In genomic region chr19:26870280-26870679, GRCm38 (mm10) we compare ENCODE assay signal across 20 mouse cellular contexts. TPM values are rescaled to one million over a fixed set of nuclear protein-coding genes. Genes with fewer than 3 reads are reported as not detected.
DNase-seq lines count a peak whose midpoint lies in the region; ATAC-seq lines count a peak whose summit lies in the region.
"Had no signal": no experiment of that assay in that cellular context is flagged by ENCODE, and none has a peak within 500 bp of the region (broad histone marks: within the 10 kb centered on the region; RNA-seq: fewer than 3 reads in every experiment).

No protein-coding gene starts in this region.

- WGBS in hindbrain, embryonic 11.5 days: 22% methylated on average over 7 of the region's 7 CpGs
- WGBS in hindbrain, embryonic 16.5 days: 19% methylated on average over 7 of the region's 7 CpGs
- 29% methylated on average over 7 of the region's 7 CpGs for WGBS in neural tube, embryonic 15.5 days
- 17% methylated on average over 7 of the region's 7 CpGs for WGBS in hindbrain, embryonic 13.5 days

- H3K36me3 ChIP-seq in hindbrain, embryonic 11.5 days (ENCODE audit: control insufficient read depth, insufficient read depth, low read length): no peaks in the 10 kb centered on the region
- H3K36me3 ChIP-seq in hindbrain, embryonic 16.5 days (ENCODE audit: control insufficient read depth, insufficient read depth, low read length): no peaks in the 10 kb centered on the region
- no peaks in the 10 kb centered on the region for H3K36me3 ChIP-seq in neural tube, embryonic 15.5 days
- H3K36me3 ChIP-seq in hindbrain, embryonic 13.5 days: no peaks in the 10 kb centered on the region
- H3K36me3 ChIP-seq: G1E; limb, embryonic 15.5 days had no signal

- peak; percentile 46 for DNase-seq in hindbrain, embryonic 11.5 days (ENCODE audit: low spot score)
- DNase-seq in neural tube, embryonic 10.5 days (ENCODE audit: extremely low spot score, low spot score): peak; percentile 40
- peak; percentile 50 for DNase-seq in retina, embryonic 14.5 days (ENCODE audit: low spot score)
- no peak for DNase-seq in heart, postnatal 14 days
- no peak for DNase-seq in heart, postnatal 4 days
- DNase-seq: adrenal gland, postnatal 10 days; heart, adult 2 months; heart, postnatal 10 days; kidney, adult 18-20 months; lung, adult 2 months; right cerebral cortex, postnatal 4 days had no signal

- no peaks in the 10 kb centered on the region for H3K4me1 ChIP-seq in hindbrain, embryonic 11.5 days (replicated peaks; ENCODE audit: control insufficient read depth, insufficient read depth, low read length)
- peaks cover 19% of the 10 kb centered on the region for H3K4me1 ChIP-seq in hindbrain, embryonic 16.5 days (ENCODE audit: control insufficient read depth, insufficient read depth, low read depth, low read length)
- H3K4me1 ChIP-seq in neural tube, embryonic 15.5 days: peaks cover 36% of the 10 kb centered on the region
- peaks cover 40% of the 10 kb centered on the region for H3K4me1 ChIP-seq in hindbrain, embryonic 13.5 days (replicated peaks)

- H3K27ac ChIP-seq in hindbrain, embryonic 11.5 days (ENCODE audit: low read depth, low read length): 0 out of 2 replicates have a peak overlapping the region, but pooled peaks have one; percentile 7
- H3K27ac ChIP-seq in hindbrain, embryonic 16.5 days (ENCODE audit: low read depth, low read length): no peak overlapping the region
- no peak overlapping the region for H3K27ac ChIP-seq in neural tube, embryonic 15.5 days (replicated peaks)
- H3K27ac ChIP-seq in hindbrain, embryonic 13.5 days: peak overlapping the region; percentile 55
- H3K27ac ChIP-seq: heart, adult 2 months; layer of hippocampus, adult 2 months; left cerebral cortex, adult 2 months; limb, embryonic 15.5 days had no signal

- no peaks in the 10 kb centered on the region for H3K9me3 ChIP-seq in hindbrain, embryonic 11.5 days (ENCODE audit: control insufficient read depth, low read length)
- H3K9me3 ChIP-seq in hindbrain, embryonic 16.5 days (ENCODE audit: control insufficient read depth, low read length): no peaks in the 10 kb centered on the region
- H3K9me3 ChIP-seq in neural tube, embryonic 15.5 days (replicated peaks): no peaks in the 10 kb centered on the region
- H3K9me3 ChIP-seq in hindbrain, embryonic 13.5 days: no peaks in the 10 kb centered on the region
- H3K9me3 ChIP-seq: limb, embryonic 15.5 days had no signal

- H3K9ac ChIP-seq in hindbrain, embryonic 11.5 days (ENCODE audit: low read depth, low read length): no peak overlapping the region
- no peak overlapping the region for H3K9ac ChIP-seq in hindbrain, embryonic 16.5 days (ENCODE audit: low read depth, low read length)
- H3K9ac ChIP-seq in neural tube, embryonic 15.5 days (replicated peaks): no peak overlapping the region
- H3K9ac ChIP-seq in hindbrain, embryonic 13.5 days: no peak overlapping the region
- H3K9ac ChIP-seq: limb, embryonic 15.5 days had no signal

- no peak overlapping the region for H3K4me3 ChIP-seq in hindbrain, embryonic 11.5 days (ENCODE audit: low read depth, low read length)
- no peak overlapping the region for H3K4me3 ChIP-seq in hindbrain, embryonic 16.5 days (ENCODE audit: low read length)
- H3K4me3 ChIP-seq in neural tube, embryonic 15.5 days (replicated peaks): no peak overlapping the region
- H3K4me3 ChIP-seq in hindbrain, embryonic 13.5 days: no peak overlapping the region
- H3K4me3 ChIP-seq: heart, adult 2 months; layer of hippocampus, adult 2 months; left cerebral cortex, adult 2 months; limb, embryonic 15.5 days had no signal

- intact Hi-C loops in heart, postnatal 14 days (cut with DNase I): no loop called here

- no peaks in the 10 kb centered on the region for H3K27me3 ChIP-seq in hindbrain, embryonic 11.5 days (ENCODE audit: control insufficient read depth, insufficient read depth, low read length)
- no peaks in the 10 kb centered on the region for H3K27me3 ChIP-seq in hindbrain, embryonic 16.5 days (replicated peaks; ENCODE audit: control insufficient read depth, insufficient read depth, low read length)
- no peaks in the 10 kb centered on the region for H3K27me3 ChIP-seq in neural tube, embryonic 15.5 days (replicated peaks)
- H3K27me3 ChIP-seq in hindbrain, embryonic 13.5 days: no peaks in the 10 kb centered on the region
- H3K27me3 ChIP-seq: limb, embryonic 15.5 days had no signal

- peak; percentile 23; the same call in 1 of the 2 replicates for ATAC-seq in hindbrain, embryonic 11.5 days (ENCODE audit: low FRiP score)
- ATAC-seq in hindbrain, embryonic 16.5 days: no peak
- no peak for ATAC-seq in neural tube, embryonic 15.5 days (ENCODE audit: low FRiP score)
- ATAC-seq in hindbrain, embryonic 13.5 days (ENCODE audit: low FRiP score): no peak

- H3K4me2 ChIP-seq in hindbrain, embryonic 11.5 days (replicated peaks; ENCODE audit: low read depth, low read length): no peak overlapping the region
- no peak overlapping the region for H3K4me2 ChIP-seq in hindbrain, embryonic 16.5 days (ENCODE audit: low read length)
- no peak overlapping the region for H3K4me2 ChIP-seq in neural tube, embryonic 15.5 days
- H3K4me2 ChIP-seq in hindbrain, embryonic 13.5 days: no peak overlapping the region
- H3K4me2 ChIP-seq: limb, embryonic 15.5 days had no signal

RNA-seq across cellular contexts. Expression of gene Gm815, which starts 15.4 kb away (rescaled TPM):
- polyA plus RNA-seq in hindbrain, embryonic 11.5 days (2014; fragmentation: Nextera tagmentation; extraction: Ambion mirVana): not detected in 2 replicates
- not detected in 2 replicates for polyA plus RNA-seq in hindbrain, embryonic 16.5 days (2015; fragmentation: Nextera tagmentation; extraction: Ambion mirVana)
- polyA plus RNA-seq in neural tube, embryonic 15.5 days (2015; fragmentation: Nextera tagmentation; extraction: Ambion mirVana): not detected in 2 replicates
- polyA plus RNA-seq in hindbrain, embryonic 13.5 days (2015; fragmentation: Nextera tagmentation; extraction: Ambion mirVana): not detected in 2 replicates
- not detected for total RNA-seq in heart, postnatal 14 days (2021)
- total RNA-seq in heart, postnatal 4 days (2021): not detected
- total RNA-seq: adrenal gland, postnatal 10 days; G1E; heart, adult 2 months; heart, postnatal 10 days; layer of hippocampus, adult 2 months; left cerebral cortex, adult 2 months had no signal
- polyA plus RNA-seq: C2C12; G1E; heart, adult 2 months; limb, embryonic 15.5 days; lung, adult 2 months; thymus, postnatal 0 days had no signal

Comparison
In these comparisons a context has a peak if more than half of its experiments do, and no peak if none do; other contexts are left out.
1. H3K27ac ChIP-seq: peak in hindbrain, embryonic 11.5 days (single experiment) and hindbrain, embryonic 13.5 days (single experiment); none in hindbrain, embryonic 16.5 days (single experiment) and neural tube, embryonic 15.5 days (single experiment).
2. DNase-seq: peak in hindbrain, embryonic 11.5 days (single experiment), neural tube, embryonic 10.5 days (single experiment) and retina, embryonic 14.5 days (single experiment); none in heart, postnatal 14 days (0 of 2) and heart, postnatal 4 days (single experiment).